Mouse (Mus musculus) left cerebral cortex, adult 9 months (tissue): ENCODE measurements around the gene Fam25c.
"Not testable (repeated sequence)": the region's sequence is repeated elsewhere in the genome, so short reads cannot be mapped to it uniquely, and the experiment has no call there.

Source experiments
- DNase-seq, 2 experiments: peaks; one replicate each; pipeline ENCODE4 v3.0.0; 2022; ENCODE audit warnings: low spot score in 2 of 2

Fam25c gene

DNA sequence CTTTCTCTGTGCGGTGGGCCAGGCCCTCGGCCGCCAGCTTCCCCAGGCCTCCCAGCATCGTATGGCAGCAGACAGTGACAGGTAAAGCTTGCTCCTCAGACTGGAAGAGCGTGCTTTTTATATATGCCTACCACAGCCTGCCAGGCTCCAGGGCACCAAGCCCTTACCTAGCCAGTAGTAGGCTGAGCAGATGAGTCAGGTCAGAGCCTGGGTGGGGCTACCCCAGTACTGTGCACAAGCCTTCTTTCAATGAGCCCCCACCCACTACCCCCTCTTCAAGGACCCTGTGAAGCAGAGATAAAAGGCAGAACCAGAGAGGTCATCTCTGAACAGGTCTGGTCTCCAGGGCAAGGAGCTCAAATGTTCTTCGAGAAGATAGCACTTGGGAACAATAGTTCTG lies at the start of gene Fam25c:
Fam25c (minus strand) TSS at position 133 of the 400 bp plus-strand sequence.
- no peak for DNase-seq

DNA sequence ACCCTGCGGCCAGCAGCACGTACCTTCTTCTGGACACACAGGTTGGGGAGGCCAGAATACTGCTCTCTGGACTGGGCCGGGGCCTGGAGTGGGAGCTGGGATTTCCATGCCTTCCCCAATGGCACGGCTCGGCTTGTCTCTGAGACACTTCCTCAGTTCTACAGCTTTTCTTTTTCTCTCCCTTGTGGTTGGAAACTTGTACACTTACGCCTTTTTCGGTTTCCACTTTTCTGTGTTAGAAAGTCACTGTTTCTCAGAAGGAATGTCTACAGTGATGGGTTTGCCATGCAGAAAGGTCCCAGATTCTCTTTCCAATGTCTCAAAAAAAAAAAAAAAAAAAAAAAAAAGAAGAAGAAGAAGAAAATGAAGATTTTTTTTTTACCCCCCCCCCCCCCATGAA lies 48.2 kb upstream of the Fam25c start:
- DNase-seq = no peak

DNA sequence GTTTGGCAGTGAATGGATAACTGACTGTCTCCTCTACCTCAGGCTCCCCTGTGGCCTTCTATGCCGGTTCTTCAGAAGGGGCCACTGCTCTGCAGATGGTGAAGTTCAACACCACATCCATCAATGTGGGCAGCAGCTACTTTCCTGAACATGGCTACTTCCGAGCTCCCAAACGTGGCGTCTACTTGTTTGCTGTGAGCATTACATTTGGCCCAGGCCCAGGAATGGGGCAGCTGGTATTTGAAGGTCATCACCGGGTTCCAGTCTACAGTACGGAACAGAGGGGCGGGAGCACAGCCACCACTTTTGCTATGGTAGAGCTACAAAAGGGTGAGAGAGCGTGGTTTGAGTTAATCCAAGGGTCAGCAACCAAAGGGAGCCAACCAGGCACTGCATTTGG lies 47.6 kb upstream of the Fam25c start:
- no peak for DNase-seq

DNA sequence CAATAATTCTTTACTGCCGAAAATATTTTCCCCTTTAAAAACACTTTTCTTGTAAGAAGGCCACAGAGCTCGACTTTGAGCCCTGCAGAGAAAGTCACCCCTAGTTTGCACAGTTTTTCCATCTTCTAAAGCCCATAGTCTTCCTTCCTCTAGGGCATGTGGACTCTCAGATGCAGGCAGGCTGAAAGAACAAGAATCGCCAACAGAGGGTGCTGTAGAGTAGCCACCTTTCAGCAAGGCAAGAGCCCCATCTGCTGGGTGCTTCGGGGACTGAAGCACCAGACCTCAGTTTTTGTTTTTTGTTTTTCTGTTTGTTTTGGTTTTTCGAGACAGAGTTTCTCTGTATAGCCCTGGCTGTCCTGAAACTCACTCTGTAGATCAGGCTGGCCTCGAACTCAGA lies 45.9 kb upstream of the Fam25c start:
- DNase-seq = peak in 1 of 2 experiments; percentile 76

GRCm38 (mm10) chr14:34400021-34400420 lies 44.8 kb upstream of the Fam25c start:
- no peak for DNase-seq

DNA sequence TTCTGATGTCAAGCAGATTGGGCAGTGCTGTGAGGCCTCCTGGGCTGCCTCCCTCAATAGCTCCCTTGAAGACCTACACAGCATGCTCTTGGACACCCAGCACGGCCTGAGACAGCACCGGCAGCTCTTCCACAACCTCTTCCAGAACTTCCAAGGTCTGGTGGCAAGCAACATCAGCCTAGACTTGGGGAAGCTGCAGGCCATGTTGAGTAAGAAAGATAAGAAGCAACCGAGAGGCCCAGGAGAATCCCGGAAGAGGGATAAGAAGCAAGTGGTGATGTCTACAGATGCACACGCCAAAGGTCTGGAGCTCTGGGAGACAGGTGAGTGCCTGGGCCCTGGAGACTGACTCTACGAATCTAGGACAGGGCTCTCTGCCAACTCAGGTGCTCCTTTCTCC lies 44.1 kb upstream of the Fam25c start:
- no peak for DNase-seq

DNA sequence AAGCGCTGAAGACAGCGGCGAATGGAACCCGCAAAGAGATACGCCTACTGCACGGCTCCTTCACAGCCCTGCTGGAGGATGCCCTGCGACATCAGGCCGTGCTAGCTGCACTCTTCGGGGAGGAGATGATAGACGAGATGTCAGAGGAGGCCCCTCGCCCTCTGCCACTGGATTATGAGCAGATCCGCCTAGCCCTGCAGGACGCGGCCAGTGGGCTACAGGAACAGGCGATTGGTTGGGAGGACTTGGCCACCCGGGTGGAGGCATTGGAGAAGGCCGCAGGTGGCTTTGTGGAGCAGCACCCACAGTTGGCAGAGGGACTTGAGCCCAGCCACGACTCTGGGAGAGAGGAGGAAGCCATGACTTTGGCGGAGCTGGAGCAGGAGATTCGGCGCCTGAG lies 43.7 kb upstream of the Fam25c start:
- DNase-seq = no peak

- DNase-seq = no peak
Observed at GRCm38 (mm10) chr14:34397871-34398270, 42.6 kb upstream of the Fam25c start.

- DNase-seq = no peak
Observed at GRCm38 (mm10) chr14:34393295-34393694, 38.1 kb upstream of the Fam25c start.

GRCm38 (mm10) chr14:34382921-34383704 lies 27.9 kb upstream of the Fam25c start:
- no peak for DNase-seq

- no peak for DNase-seq
Observed at GRCm38 (mm10) chr14:34378560-34379331, 23.5 kb upstream of the Fam25c start.

- no peak for DNase-seq
Observed at GRCm38 (mm10) chr14:34377121-34377520, 21.9 kb upstream of the Fam25c start.

GRCm38 (mm10) chr14:34375941-34376340 lies 20.7 kb upstream of the Fam25c start:
- DNase-seq = no peak

GRCm38 (mm10) chr14:34375415-34375904 lies 20.2 kb upstream of the Fam25c start, which contains the start of gene Mmrn2:
Gene Mmrn2 (plus strand): TSS chr14:34375465.
- DNase-seq = no peak

- DNase-seq = no peak
Observed at GRCm38 (mm10) chr14:34374577-34374976, 19.3 kb upstream of the Fam25c start, which contains the start of gene Sncg. Gene Sncg (minus strand): TSS chr14:34374789.

- no peak for DNase-seq
Observed at GRCm38 (mm10) chr14:34373581-34373980, 18.3 kb upstream of the Fam25c start.

GRCm38 (mm10) chr14:34372646-34373045 lies 17.4 kb upstream of the Fam25c start:
- DNase-seq = peak in 1 of 2 experiments; percentile 55

- no peak for DNase-seq
Observed at GRCm38 (mm10) chr14:34371763-34372162, 16.5 kb upstream of the Fam25c start.

DNA sequence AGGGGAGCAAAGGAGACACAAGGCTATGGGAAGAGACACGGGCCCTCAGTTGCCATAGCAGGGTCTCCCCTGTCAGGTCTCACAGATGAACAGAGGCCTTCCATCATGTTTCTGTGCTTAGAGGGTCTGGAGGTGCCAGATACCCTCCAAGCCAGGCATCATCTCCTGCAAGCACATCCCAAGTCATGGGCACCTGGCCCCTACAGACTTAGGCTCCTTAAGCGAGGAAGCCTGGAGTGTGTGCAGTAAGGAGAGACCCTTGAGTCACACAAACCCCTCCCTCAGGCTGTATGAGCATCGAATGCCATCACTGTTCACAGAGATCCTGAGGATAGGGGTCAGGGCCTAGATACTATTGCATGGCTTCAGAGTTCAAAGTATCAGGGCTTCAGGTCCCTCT lies 15.7 kb upstream of the Fam25c start:
- DNase-seq = no peak

DNA sequence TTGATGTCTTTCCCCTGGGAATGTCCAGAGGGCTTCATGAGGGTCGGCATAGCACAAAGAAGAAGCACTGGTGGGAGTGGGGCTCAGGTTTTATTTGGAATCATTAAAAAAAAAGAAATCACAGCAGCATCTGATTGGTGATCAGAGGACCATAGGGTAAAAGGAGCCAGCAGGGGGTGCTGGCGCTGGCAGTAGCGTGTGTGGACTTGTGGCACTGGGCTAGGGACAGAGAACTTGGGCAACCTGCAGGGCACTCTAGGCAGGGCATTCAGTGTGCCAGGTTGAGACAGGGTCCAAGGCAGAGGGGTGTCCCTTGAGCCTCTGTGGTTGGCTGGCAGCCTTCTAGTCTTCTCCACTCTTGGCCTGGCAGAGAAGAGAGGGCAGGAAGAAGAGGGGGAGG lies 15.0 kb upstream of the Fam25c start:
- DNase-seq = no peak

DNA sequence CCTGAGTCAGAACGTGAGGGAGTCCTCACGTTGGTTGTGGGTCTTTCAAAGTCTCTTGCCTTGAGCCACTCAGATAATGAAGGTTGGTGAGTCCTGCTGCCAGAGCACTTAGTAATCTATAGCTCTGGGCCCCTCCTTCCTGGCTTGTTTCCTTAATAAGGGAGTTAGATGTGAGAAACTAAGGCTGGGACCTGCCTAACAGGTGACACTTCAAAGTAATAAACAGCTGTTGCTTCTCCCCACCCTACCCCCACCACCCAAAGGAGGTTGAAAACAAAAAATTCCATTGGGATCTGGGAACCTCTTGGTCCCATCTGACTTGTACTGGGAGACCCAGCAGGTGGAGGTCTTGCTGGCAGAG lies 9.9 kb upstream of the Fam25c start:
- DNase-seq = no peak

DNA sequence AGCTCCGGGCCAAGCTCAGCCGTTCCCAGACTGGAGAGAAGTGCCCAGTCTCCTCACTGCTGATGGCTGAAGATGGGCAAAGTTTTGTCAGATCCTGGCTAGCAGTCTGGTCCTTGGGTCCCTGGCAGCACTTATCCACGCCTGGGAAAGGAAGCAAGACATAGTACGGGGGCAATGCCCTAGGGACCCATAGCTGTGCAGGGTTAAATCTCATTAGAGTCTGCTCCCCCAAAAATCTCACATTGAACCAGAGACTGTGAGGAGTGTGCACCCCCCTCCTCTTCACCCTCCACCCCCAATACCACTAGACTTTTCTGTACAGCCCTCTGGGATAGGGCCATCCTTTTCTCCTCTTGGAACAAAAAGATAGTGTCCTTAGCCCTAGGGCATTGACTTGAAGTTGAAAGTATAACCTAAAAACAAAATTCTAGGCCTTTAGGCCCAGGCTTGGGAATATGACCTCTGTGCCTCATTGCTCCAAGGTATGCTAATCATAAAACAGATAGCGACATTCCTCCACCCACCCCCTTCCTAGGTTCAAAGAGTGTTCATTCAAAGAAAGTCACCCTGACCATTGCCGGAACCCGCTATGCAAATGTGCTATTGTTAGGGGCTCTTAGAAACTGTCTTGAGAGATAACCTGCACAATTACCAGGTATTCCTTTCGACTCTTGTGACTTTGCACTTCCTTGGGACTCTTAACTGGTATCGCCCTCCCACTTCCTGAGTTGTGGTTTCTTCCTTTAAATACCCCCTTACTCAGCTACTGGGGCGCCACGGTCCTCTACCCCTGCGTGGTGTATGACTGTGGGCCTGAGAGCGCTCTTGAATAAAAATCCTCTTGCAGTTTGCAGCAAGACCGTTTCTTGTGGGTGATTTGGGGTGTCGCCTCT lies 9.3 kb upstream of the Fam25c start:
- DNase-seq = not testable (repeated sequence)
